Mouse (Mus musculus): ENCODE measurements around the gene Ncbp1. TPM values are rescaled to one million over a fixed set of nuclear protein-coding genes. Genes with fewer than 3 reads are reported as not detected.

The Ncbp1 gene
- polyA plus RNA-seq, 1 experiment from 2014 or later, result 99.2 TPM

GRCm38 (mm10) chr4:46131791-46132190 is 6.6 kb upstream of the Ncbp1 start:
- Histone ChIP-seq H3K4me3 (no peak overlapping the region), H3K9me3 (no peaks in the 10 kb centered on the region), H3K27ac (no peak overlapping the region), H3K36me3 (peaks cover 60% of the 10 kb centered on the region), H3K9ac (no peak overlapping the region), H3K4me1 (peaks cover 2% of the 10 kb centered on the region; the same call in 1 of the 2 replicates), H3K27me3 (no peaks in the 10 kb centered on the region), H3K4me2 (replicated peaks) (no peak overlapping the region)
- WGBS, result 88% methylated on average over 6 of the region's 6 CpGs
- ATAC-seq (ENCODE audit: insufficient number of reproducible peaks, insufficient read depth, low FRiP score, low TSS enrichment), result no peak

GRCm38 (mm10) chr4:46137629-46138286 is 655 bp upstream of the Ncbp1 start:
- H3K27me3 ChIP-seq, result no peaks in the 10 kb centered on the region
- H3K27ac ChIP-seq, result peak overlapping the region; percentile 96
- peak; percentile 73 for ATAC-seq (ENCODE audit: insufficient number of reproducible peaks, insufficient read depth, low FRiP score, low TSS enrichment)
- H3K4me1 ChIP-seq, result peaks cover 22% of the 10 kb centered on the region
- H3K4me3 ChIP-seq, result peak overlapping the region; percentile 80
- peak overlapping the region; percentile 84 for H3K9ac ChIP-seq
- H3K36me3 ChIP-seq, result peaks cover 19% of the 10 kb centered on the region
- peak overlapping the region; percentile 90 for H3K4me2 ChIP-seq (replicated peaks)
- WGBS, result 7% methylated on average over 17 of the region's 17 CpGs
- H3K9me3 ChIP-seq, result no peaks in the 10 kb centered on the region

GRCm38 (mm10) chr4:46144323-46144722 is 5.9 kb downstream of the Ncbp1 start:
- no peaks in the 10 kb centered on the region for H3K9me3 ChIP-seq
- no peak for ATAC-seq (ENCODE audit: insufficient number of reproducible peaks, insufficient read depth, low FRiP score, low TSS enrichment)
- peaks cover 13% of the 10 kb centered on the region for H3K4me1 ChIP-seq
- peaks cover 25% of the 10 kb centered on the region for H3K36me3 ChIP-seq
- H3K9ac ChIP-seq, result no peak overlapping the region
- no peak overlapping the region for H3K4me2 ChIP-seq (replicated peaks)
- no peaks in the 10 kb centered on the region for H3K27me3 ChIP-seq
- H3K27ac ChIP-seq, result no peak overlapping the region
- H3K4me3 ChIP-seq, result no peak overlapping the region
- 73% methylated on average over 3 of the region's 3 CpGs for WGBS

- H3K9me3 ChIP-seq, result no peaks in the 10 kb centered on the region
- ATAC-seq (ENCODE audit: insufficient number of reproducible peaks, insufficient read depth, low FRiP score, low TSS enrichment), result no peak
- no peak overlapping the region for H3K4me3 ChIP-seq
- no peak overlapping the region for H3K9ac ChIP-seq
- H3K36me3 ChIP-seq, result peaks cover 48% of the 10 kb centered on the region
- no peaks in the 10 kb centered on the region for H3K27me3 ChIP-seq
- no peak overlapping the region for H3K27ac ChIP-seq
- H3K4me1 ChIP-seq, result no peaks in the 10 kb centered on the region
- H3K4me2 ChIP-seq (replicated peaks), result no peak overlapping the region
- WGBS, result 93% methylated on average over 1 of the region's 1 CpGs
Measured at GRCm38 (mm10) chr4:46146881-46147280, 8.5 kb downstream of the Ncbp1 start.

- H3K27ac ChIP-seq, result no peak overlapping the region
- ATAC-seq (ENCODE audit: insufficient number of reproducible peaks, insufficient read depth, low FRiP score, low TSS enrichment), result no peak
- no peaks in the 10 kb centered on the region for H3K4me1 ChIP-seq
- WGBS, result 94% methylated on average over 12 of the region's 12 CpGs
- H3K4me2 ChIP-seq (replicated peaks), result no peak overlapping the region
- H3K27me3 ChIP-seq, result no peaks in the 10 kb centered on the region
- no peak overlapping the region for H3K9ac ChIP-seq
- no peaks in the 10 kb centered on the region for H3K9me3 ChIP-seq
- no peak overlapping the region for H3K4me3 ChIP-seq
- H3K36me3 ChIP-seq, result peaks cover 84% of the 10 kb centered on the region
Measured at GRCm38 (mm10) chr4:46151903-46152544, 13.6 kb downstream of the Ncbp1 start.

- ATAC-seq (ENCODE audit: insufficient number of reproducible peaks, insufficient read depth, low FRiP score, low TSS enrichment), result no peak
- no peak overlapping the region for H3K4me3 ChIP-seq
- 85% methylated on average over 2 of the region's 2 CpGs for WGBS
- no peaks in the 10 kb centered on the region for H3K9me3 ChIP-seq
- no peaks in the 10 kb centered on the region for H3K4me1 ChIP-seq
- H3K36me3 ChIP-seq, result peaks cover 78% of the 10 kb centered on the region
- H3K9ac ChIP-seq, result no peak overlapping the region
- H3K4me2 ChIP-seq (replicated peaks), result no peak overlapping the region
- no peak overlapping the region for H3K27ac ChIP-seq
- no peaks in the 10 kb centered on the region for H3K27me3 ChIP-seq
Measured at GRCm38 (mm10) chr4:46164027-46164426, 25.6 kb downstream of the Ncbp1 start.

- Histone ChIP-seq H3K4me3 (no peak overlapping the region), H3K27me3 (no peaks in the 10 kb centered on the region), H3K9me3 (no peaks in the 10 kb centered on the region), H3K27ac (no peak overlapping the region), H3K9ac (no peak overlapping the region), H3K36me3 (peaks cover 84% of the 10 kb centered on the region), H3K4me2 (replicated peaks) (no peak overlapping the region), H3K4me1 (no peaks in the 10 kb centered on the region)
- WGBS, result 92% methylated on average over 5 of the region's 5 CpGs
- ATAC-seq (ENCODE audit: insufficient number of reproducible peaks, insufficient read depth, low FRiP score, low TSS enrichment), result no peak
Measured at GRCm38 (mm10) chr4:46165831-46166230, 27.4 kb downstream of the Ncbp1 start.

GRCm38 (mm10) chr4:46171761-46172160 is 33.3 kb downstream of the Ncbp1 start:
- peaks cover 91% of the 10 kb centered on the region for H3K36me3 ChIP-seq

GRCm38 (mm10) chr4:46176313-46176712 is 37.9 kb downstream of the Ncbp1 start:
- WGBS, result 77% methylated on average over 4 of the region's 4 CpGs
- ATAC-seq (ENCODE audit: insufficient number of reproducible peaks, insufficient read depth, low FRiP score, low TSS enrichment), result no peak
- peaks cover 75% of the 10 kb centered on the region for H3K36me3 ChIP-seq

More at GRCm38 (mm10) chr4:46171761-46172160, 33.3 kb downstream of the Ncbp1 start:
- H3K4me3 ChIP-seq, result no peak overlapping the region
- H3K27me3 ChIP-seq, result no peaks in the 10 kb centered on the region
- no peaks in the 10 kb centered on the region for H3K9me3 ChIP-seq
- WGBS, result 88% methylated on average over 7 of the region's 7 CpGs
- no peak overlapping the region for H3K4me2 ChIP-seq (replicated peaks)
- H3K9ac ChIP-seq, result no peak overlapping the region
- no peaks in the 10 kb centered on the region for H3K4me1 ChIP-seq
- ATAC-seq (ENCODE audit: insufficient number of reproducible peaks, insufficient read depth, low FRiP score, low TSS enrichment), result no peak
- no peak overlapping the region for H3K27ac ChIP-seq

GRCm38 (mm10) chr4:46177018-46177417 is 38.6 kb downstream of the Ncbp1 start:
- ATAC-seq (ENCODE audit: insufficient number of reproducible peaks, insufficient read depth, low FRiP score, low TSS enrichment), result no peak
- no peak overlapping the region for H3K4me3 ChIP-seq
- no peak overlapping the region for H3K4me2 ChIP-seq (replicated peaks)
- no peaks in the 10 kb centered on the region for H3K27me3 ChIP-seq
- no peaks in the 10 kb centered on the region; the same call in 1 of the 2 replicates for H3K4me1 ChIP-seq
- WGBS, result 77% methylated on average over 5 of the region's 5 CpGs
- H3K9ac ChIP-seq, result no peak overlapping the region
- no peak overlapping the region for H3K27ac ChIP-seq
- H3K9me3 ChIP-seq, result no peaks in the 10 kb centered on the region
- H3K36me3 ChIP-seq, result peaks cover 74% of the 10 kb centered on the region

More at GRCm38 (mm10) chr4:46176313-46176712, 37.9 kb downstream of the Ncbp1 start:
- Histone ChIP-seq H3K4me1 (no peaks in the 10 kb centered on the region; the same call in 1 of the 2 replicates), H3K9ac (no peak overlapping the region), H3K9me3 (no peaks in the 10 kb centered on the region), H3K4me3 (no peak overlapping the region), H3K27me3 (no peaks in the 10 kb centered on the region), H3K27ac (no peak overlapping the region), H3K4me2 (replicated peaks) (no peak overlapping the region)

GRCm38 (mm10) chr4:46177496-46177895 is 39.1 kb downstream of the Ncbp1 start:
- H3K4me3 ChIP-seq, result no peak overlapping the region

GRCm38 (mm10) chr4:46181168-46181567 is 42.8 kb downstream of the Ncbp1 start:
- no peaks in the 10 kb centered on the region for H3K9me3 ChIP-seq
- H3K36me3 ChIP-seq, result peaks cover 67% of the 10 kb centered on the region
- H3K9ac ChIP-seq, result no peak overlapping the region
- no peak overlapping the region for H3K27ac ChIP-seq
- no peak overlapping the region for H3K4me3 ChIP-seq
- no peak overlapping the region for H3K4me2 ChIP-seq (replicated peaks)
- H3K4me1 ChIP-seq, result no peaks in the 10 kb centered on the region; the same call in 1 of the 2 replicates
- WGBS, result 26% methylated on average over 6 of the region's 6 CpGs
- ATAC-seq (ENCODE audit: insufficient number of reproducible peaks, insufficient read depth, low FRiP score, low TSS enrichment), result no peak
- no peaks in the 10 kb centered on the region for H3K27me3 ChIP-seq

More at GRCm38 (mm10) chr4:46177496-46177895, 39.1 kb downstream of the Ncbp1 start:
- ATAC-seq (ENCODE audit: insufficient number of reproducible peaks, insufficient read depth, low FRiP score, low TSS enrichment), result no peak
- H3K27ac ChIP-seq, result no peak overlapping the region
- H3K27me3 ChIP-seq, result no peaks in the 10 kb centered on the region
- no peaks in the 10 kb centered on the region; the same call in 1 of the 2 replicates for H3K4me1 ChIP-seq
- WGBS, result 87% methylated on average over 7 of the region's 7 CpGs
- peaks cover 75% of the 10 kb centered on the region for H3K36me3 ChIP-seq
- H3K9me3 ChIP-seq, result no peaks in the 10 kb centered on the region
- H3K9ac ChIP-seq, result no peak overlapping the region
- no peak overlapping the region for H3K4me2 ChIP-seq (replicated peaks)

Data from embryonic facial prominence, embryonic 12.5 days (tissue).